Mouse (Mus musculus) cerebellum, adult 2 months (tissue): ENCODE data around the gene Stx4a.

ENCODE experiments used
- CTCF ChIP-seq: fragments of 200-500 bp; IDR thresholded peaks from 2 replicates; pipeline ENCODE4 v1.5.1; 2011; ENCODE audit warnings: low read depth, mild to moderate bottlenecking, control low read depth, low read length, moderate library complexity, borderline replicate concordance; ENCODE audit not compliant: insufficient read depth
- POLR2A ChIP-seq: fragments of 200-500 bp; IDR thresholded peaks from 2 replicates; pipeline ENCODE4 v1.6.1; 2011; ENCODE audit warnings: low read length, control low read depth, borderline replicate concordance; ENCODE audit not compliant: insufficient read depth

GRCm38 (mm10) chr7:127887781-127888180, 63.7 kb downstream of the Stx4a start:
- no peak for TF ChIP-seq POLR2A
- TF ChIP-seq CTCF: no peak
